Mouse (Mus musculus) heart, embryonic 16.5 days (tissue): ENCODE measurements around the gene Nxn. TPM values are rescaled to one million over a fixed set of nuclear protein-coding genes. Genes with fewer than 3 reads are reported as not detected.

Experiments used
- ATAC-seq: fragments of 200-750 bp; cut with Nextera tagmentation; replicated peaks from 2 replicates; pipeline ENCODE4 v1.8.0; 2017; ENCODE audit warnings: moderate number of reproducible peaks; ENCODE audit not compliant: insufficient read depth, low FRiP score; ENCODE audit errors: extremely low read depth
- H3K27ac ChIP-seq: fragments of 300-500 bp; sonication (generic); 2 replicates; pipeline ENCODE4 v1.5.1; 2014; ENCODE audit warnings: mild to moderate bottlenecking, low read length, control low read depth, moderate library complexity
- H3K27me3 ChIP-seq: fragments of 300-500 bp; sonication (generic); 2 replicates; pipeline ENCODE4 v1.6.1; 2014; ENCODE audit warnings: low read length, mixed read lengths; ENCODE audit not compliant: control insufficient read depth, insufficient read depth
- H3K36me3 ChIP-seq: fragments of 300-500 bp; sonication (generic); 2 replicates; pipeline ENCODE4 v1.6.1; 2014; ENCODE audit not compliant: control insufficient read depth, insufficient read depth
- H3K4me1 ChIP-seq: fragments of 300-500 bp; sonication (generic); 2 replicates; pipeline ENCODE4 v1.6.1; 2014; ENCODE audit warnings: low read length, mixed read lengths; ENCODE audit not compliant: control insufficient read depth, insufficient read depth
- H3K4me2 ChIP-seq: fragments of 300-500 bp; sonication (generic); 2 replicates; pipeline ENCODE4 v1.6.1; 2014; ENCODE audit warnings: low read depth, mild to moderate bottlenecking, control low read depth, low read length
- H3K4me3 ChIP-seq: fragments of 300-500 bp; sonication (generic); 2 replicates; pipeline ENCODE4 v1.5.1; 2014; ENCODE audit warnings: mild to moderate bottlenecking, control low read depth, low read length
- H3K9ac ChIP-seq: fragments of 300-500 bp; sonication (generic); 2 replicates; pipeline ENCODE4 v1.6.1; 2014; ENCODE audit warnings: low read length, control low read depth
- H3K9me3 ChIP-seq: fragments of 300-500 bp; sonication (generic); replicated peaks from 2 replicates; pipeline ENCODE4 v1.6.1; 2016; ENCODE audit warnings: low read length; ENCODE audit not compliant: control insufficient read depth
- WGBS: fragments of 180-500 bp; shearing (Covaris S2); extraction: QIAGEN DNeasy Blood & Tissue Kit; methylation state at CpG from one replicate; pipeline ENCODE4 v1.1.7; 2014; 5-methylcytosine and 5-hydroxymethylcytosine counted together
- polyA plus RNA-seq: library from polyadenylated mRNA; unstranded; fragments of >200 nt; fragmentation: Nextera tagmentation; extraction: Ambion mirVana; gene quantifications from 2 replicates; pipeline ENCODE4 v1.2.1, GENCODE M21; 2015

The Nxn gene
- 20.8 and 21.2 TPM in 2 replicates for polyA plus RNA-seq

GRCm38 (mm10) chr11:76398798-76399586, at the start of gene Nxn:
Nxn (minus strand) TSS chr11:76399140.
- H3K4me1 ChIP-seq, result peaks cover 7% of the 10 kb centered on the region; the same call in 1 of the 2 replicates
- ATAC-seq, result peak; percentile 90
- 0% methylated on average over 57 of the region's 70 CpGs for WGBS

GRCm38 (mm10) chr11:76446251-76446650, 47.3 kb upstream of the Nxn start:
- Histone ChIP-seq H3K4me3 (no peak overlapping the region), H3K27ac (no peak overlapping the region), H3K9me3 (no peaks in the 10 kb centered on the region), H3K9ac (no peak overlapping the region), H3K4me2 (no peak overlapping the region), H3K36me3 (peaks cover 3% of the 10 kb centered on the region), H3K4me1 (peaks cover 3% of the 10 kb centered on the region; the same call in 1 of the 2 replicates), H3K27me3 (no peaks in the 10 kb centered on the region)
- 13% methylated on average over 10 of the region's 10 CpGs for WGBS
- ATAC-seq, result no peak

More at GRCm38 (mm10) chr11:76398798-76399586, at the start of gene Nxn:
- Histone ChIP-seq H3K4me2 (peak within 1 kb of the TSS; percentile 75), H3K36me3 (no peaks in the 10 kb centered on the region), H3K9me3 (no peaks in the 10 kb centered on the region), H3K27me3 (no peaks in the 10 kb centered on the region), H3K27ac (peak within 1 kb of the TSS; percentile 90), H3K9ac (peak within 1 kb of the TSS; percentile 92), H3K4me3 (peak within 1 kb of the TSS; percentile 92)

DNA sequence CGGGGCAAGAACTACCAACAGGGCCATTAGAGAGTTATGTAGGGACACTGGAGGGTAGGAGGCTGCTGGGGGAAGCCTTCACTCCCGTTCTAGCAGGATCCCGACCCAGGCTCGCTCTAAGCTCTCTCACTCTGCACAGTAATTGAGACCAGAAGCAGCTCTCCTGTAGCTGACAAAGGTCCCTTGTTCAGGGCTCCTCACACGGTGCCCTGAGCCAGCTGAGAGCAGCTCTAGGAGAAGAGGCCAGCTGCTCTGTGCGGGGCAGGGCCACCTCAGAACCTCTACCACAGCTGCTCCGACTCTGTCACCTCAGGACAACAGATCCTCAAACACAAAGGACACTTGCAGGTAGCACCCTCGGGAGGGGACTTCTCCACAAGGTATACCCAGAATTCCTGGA, 46.5 kb upstream of the Nxn start:
- Histone ChIP-seq H3K27me3 (no peaks in the 10 kb centered on the region), H3K9me3 (no peaks in the 10 kb centered on the region), H3K9ac (no peak overlapping the region), H3K36me3 (peaks cover 2% of the 10 kb centered on the region), H3K4me3 (no peak overlapping the region), H3K4me1 (peaks cover 3% of the 10 kb centered on the region; the same call in 1 of the 2 replicates), H3K4me2 (no peak overlapping the region), H3K27ac (no peak overlapping the region)
- whole genome bisulfite sequencing, result 60% methylated on average over 8 of the region's 8 CpGs
- no peak for ATAC-seq

GRCm38 (mm10) chr11:76439666-76440065, 40.7 kb upstream of the Nxn start:
- Histone ChIP-seq H3K4me2 (no peak overlapping the region), H3K27ac (no peak overlapping the region), H3K27me3 (no peaks in the 10 kb centered on the region), H3K9me3 (no peaks in the 10 kb centered on the region), H3K36me3 (no peaks in the 10 kb centered on the region; the same call in 1 of the 2 replicates), H3K9ac (no peak overlapping the region), H3K4me3 (no peak overlapping the region), H3K4me1 (peaks cover 30% of the 10 kb centered on the region)
- 34% methylated on average over 3 of the region's 3 CpGs for WGBS
- ATAC-seq, result no peak

DNA sequence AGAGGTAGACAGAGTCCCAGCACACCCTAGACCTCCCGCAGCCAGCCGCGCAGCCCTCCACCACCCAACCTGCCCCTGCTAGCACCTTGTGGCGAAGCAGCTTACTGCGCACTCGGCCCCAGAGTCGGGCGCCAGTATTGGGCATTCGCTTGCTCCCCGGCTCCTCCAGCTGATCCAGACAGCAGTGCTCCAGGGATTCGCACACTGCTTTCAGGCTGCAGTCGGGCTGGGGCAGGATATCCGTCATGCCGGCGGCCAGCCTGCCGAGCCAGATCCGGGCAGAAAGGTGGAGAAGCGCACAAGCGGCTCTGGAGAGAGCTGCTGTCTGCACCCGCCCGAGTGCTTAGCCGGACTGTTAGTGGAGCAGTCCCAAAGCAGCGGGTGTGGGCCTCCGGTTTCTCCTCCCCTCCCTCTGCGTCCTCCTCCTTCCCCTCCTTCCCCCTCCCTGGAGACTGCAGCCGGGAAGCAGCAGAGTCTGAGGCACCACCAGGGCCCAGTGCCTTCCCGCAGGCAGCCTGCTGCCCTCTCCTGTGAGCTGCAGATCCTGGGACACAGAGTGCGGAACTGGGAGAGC, 38.0 kb upstream of the Nxn start:
- Histone ChIP-seq H3K4me3 (peak overlapping the region; percentile 58), H3K9me3 (no peaks in the 10 kb centered on the region), H3K4me2 (peak overlapping the region; percentile 84), H3K4me1 (peaks cover 40% of the 10 kb centered on the region), H3K27me3 (no peaks in the 10 kb centered on the region), H3K27ac (peak overlapping the region; percentile 87), H3K9ac (peak overlapping the region; percentile 74), H3K36me3 (no peaks in the 10 kb centered on the region; the same call in 1 of the 2 replicates)
- WGBS, result 7% methylated on average over 28 of the region's 28 CpGs
- peak; percentile 89 for ATAC-seq

- Histone ChIP-seq H3K27me3 (no peaks in the 10 kb centered on the region), H3K4me1 (peaks cover 43% of the 10 kb centered on the region), H3K36me3 (no peaks in the 10 kb centered on the region; the same call in 1 of the 2 replicates), H3K4me3 (peak overlapping the region; percentile 58), H3K9me3 (no peaks in the 10 kb centered on the region), H3K9ac (no peak overlapping the region), H3K27ac (no peak overlapping the region), H3K4me2 (peak overlapping the region; percentile 84)
- no peak for ATAC-seq
- 66% methylated on average over 5 of the region's 5 CpGs for WGBS
Measured at GRCm38 (mm10) chr11:76436009-76436408, 37.1 kb upstream of the Nxn start.

- Histone ChIP-seq H3K4me1 (peaks cover 55% of the 10 kb centered on the region), H3K27me3 (no peaks in the 10 kb centered on the region), H3K36me3 (no peaks in the 10 kb centered on the region; the same call in 1 of the 2 replicates), H3K4me3 (no peak overlapping the region), H3K27ac (peak overlapping the region; percentile 86), H3K9ac (peak overlapping the region; percentile 18; the same call in 1 of the 2 replicates), H3K4me2 (no peak overlapping the region), H3K9me3 (no peaks in the 10 kb centered on the region)
- WGBS, result 68% methylated on average over 6 of the region's 6 CpGs
- no peak for ATAC-seq
Measured at GRCm38 (mm10) chr11:76429966-76430631, 31.2 kb upstream of the Nxn start.

DNA sequence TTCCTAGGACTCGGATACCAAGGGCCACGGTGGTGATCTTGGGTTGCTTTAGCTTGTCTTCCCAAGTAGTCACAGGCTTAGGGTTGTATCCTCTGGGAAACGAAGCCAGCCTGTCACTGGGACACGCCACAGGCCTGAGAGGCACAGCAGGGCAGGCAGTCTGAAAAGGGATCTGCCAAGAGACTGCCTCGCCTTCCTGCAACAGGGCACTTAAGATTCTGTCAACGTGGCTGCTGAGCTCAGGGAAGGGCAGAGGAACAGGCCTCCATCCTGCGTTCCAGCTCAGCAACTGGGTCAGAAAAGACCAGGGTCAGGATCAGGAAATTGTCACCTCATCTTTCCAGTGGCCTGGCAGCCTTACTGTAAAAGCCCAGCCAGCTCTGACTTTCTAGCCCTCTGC, 30.6 kb upstream of the Nxn start:
- peak overlapping the region; percentile 18; the same call in 1 of the 2 replicates for H3K9ac ChIP-seq
- H3K9me3 ChIP-seq, result no peaks in the 10 kb centered on the region
- WGBS, result 45% methylated on average over 7 of the region's 7 CpGs
- H3K4me1 ChIP-seq, result peaks cover 54% of the 10 kb centered on the region
- H3K36me3 ChIP-seq, result no peaks in the 10 kb centered on the region; the same call in 1 of the 2 replicates
- H3K27me3 ChIP-seq, result no peaks in the 10 kb centered on the region
- H3K27ac ChIP-seq, result peak overlapping the region; percentile 86
- no peak overlapping the region for H3K4me2 ChIP-seq
- no peak overlapping the region for H3K4me3 ChIP-seq
- no peak for ATAC-seq
